Mouse (Mus musculus) mouse trophoblast stem cell (cell line): ENCODE data around the gene Pde2a.

Source experiments
- in situ Hi-C, 2 experiments: fragments of 300-500 bp; cut with MseI, MboI; formaldehyde crosslinking; loops; 2 replicates in 1 of 2; 3 replicates in 1 of 2; pipeline ENCODE4 v1.15.1; 2025

Pde2a gene

DNA sequence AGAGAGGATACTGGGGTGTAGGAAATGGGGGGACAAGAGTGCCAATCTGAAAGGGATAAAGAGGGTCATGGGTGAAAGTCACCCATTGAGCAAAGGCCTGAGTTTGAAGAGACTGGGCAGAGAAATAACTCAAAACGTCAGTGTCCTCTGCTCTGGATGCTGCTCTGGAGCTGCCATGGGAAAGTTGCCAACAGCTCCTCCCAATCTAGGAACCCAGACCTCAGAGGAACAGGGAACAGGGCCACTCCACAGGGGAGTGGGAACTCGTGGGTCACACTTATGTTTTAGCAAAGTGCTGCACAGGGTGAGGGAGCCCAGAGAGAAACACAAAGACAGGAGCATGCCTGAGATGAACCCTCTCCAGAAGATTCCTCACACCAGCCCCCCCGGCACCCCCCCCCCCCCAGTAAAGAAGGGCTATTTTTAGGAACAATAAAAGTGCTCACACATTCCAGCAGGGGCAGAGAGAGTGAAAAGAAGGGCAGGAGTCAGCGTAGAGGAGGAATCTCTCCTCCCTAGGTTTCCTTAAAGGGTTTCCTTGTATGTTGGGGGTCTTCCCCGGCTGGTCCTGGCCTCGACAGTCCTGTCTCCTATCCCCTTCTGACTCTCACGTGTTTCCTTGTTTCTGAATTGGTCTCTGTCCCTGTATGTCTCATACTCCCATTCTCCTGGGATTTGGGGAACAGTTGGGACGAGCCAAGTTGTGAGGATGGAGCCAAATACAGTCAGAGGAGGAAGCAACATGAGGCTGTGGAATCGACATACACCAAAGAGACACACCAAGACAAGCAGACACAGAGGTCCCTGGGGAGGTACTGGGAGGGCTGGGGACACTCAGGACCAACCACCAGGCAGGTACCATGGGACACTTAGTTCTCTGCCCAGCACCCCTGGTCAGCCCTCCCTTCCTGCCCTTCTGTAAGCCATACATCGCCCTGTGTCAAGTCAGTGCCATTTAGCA, 51.4 kb downstream of the Pde2a start:
- in situ Hi-C loops = no loop called here

DNA sequence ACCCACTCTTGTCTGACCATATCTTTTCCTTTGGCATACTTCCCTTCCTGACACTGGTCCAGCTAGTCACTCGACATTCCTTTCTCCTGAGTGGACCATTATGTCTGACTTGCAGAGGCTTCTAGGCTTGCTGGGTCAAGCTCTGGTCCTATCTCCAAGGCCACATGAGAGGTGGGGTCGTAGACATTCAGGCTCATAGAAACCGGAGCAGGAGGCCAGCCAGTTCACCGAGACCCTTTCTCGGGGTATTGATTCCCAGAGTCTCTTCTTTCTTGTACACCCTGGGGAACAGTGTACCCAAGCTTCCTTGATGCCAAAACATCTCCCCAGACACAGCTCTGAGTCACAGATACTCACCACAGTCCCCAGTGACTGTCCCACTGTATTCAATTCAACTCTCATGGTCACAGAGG, 52.9 kb downstream of the Pde2a start:
- in situ Hi-C loops = no loop called here

DNA sequence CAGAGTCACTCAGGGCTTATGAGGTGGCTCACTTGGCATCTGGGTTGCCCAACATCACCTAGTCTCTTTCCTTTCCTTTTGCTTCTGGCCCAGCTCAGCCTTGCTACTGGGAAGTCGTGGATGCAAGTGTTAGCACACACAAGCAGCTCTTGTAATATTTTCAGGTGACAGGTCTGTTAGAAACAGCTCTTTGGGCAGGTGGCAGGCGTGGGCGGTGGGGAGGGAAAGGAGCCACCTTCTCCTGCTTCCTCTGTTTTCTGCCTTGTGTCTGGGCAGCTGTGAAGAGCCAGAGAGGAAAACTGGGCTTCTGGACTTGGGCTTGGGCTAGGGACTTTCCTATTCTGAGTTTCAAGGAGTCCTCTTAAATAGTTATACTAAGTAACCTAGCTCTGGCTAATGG, 54.5 kb downstream of the Pde2a start:
- in situ Hi-C loops = no loop called here

DNA sequence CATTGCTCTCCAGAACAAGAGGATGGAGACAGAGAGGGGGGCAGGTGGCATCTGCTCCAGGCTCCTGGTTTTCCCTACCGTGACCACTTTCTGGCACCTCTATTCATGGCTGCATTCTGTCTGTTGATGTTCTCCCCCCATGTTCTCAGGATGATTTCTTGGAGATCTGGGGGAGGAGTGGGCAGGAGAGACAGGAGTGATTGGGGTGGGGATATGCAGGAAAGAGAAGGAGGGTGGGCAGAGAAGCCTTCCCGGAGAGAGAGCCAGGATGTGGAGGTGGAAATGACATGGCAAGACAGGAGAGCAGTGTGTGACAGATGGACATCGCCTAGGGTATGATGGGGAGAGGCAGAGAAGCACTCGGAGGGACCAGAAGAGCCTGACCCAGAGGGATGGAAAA, 55.0 kb downstream of the Pde2a start:
- in situ Hi-C loops = no loop called here

DNA sequence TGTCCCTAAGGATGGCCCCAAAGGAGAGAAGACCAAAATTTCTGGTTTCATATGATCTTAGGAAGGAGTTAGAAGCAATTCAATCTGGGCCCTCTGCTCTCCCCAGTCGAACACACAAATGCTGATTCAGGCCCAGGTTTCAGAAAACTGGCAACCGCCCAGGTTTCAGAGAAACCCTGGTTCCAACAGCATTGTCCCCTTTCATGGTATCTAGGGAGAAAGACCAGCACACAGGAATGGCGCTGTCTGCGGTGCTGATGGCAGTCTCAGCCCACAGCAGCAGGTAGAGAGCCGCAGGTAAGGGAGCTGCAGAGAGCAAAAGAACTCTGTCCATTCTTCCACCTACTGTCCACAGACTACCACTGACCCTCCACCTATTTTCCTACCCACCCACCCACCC, 55.7 kb downstream of the Pde2a start:
- in situ Hi-C loops = no loop called here

DNA sequence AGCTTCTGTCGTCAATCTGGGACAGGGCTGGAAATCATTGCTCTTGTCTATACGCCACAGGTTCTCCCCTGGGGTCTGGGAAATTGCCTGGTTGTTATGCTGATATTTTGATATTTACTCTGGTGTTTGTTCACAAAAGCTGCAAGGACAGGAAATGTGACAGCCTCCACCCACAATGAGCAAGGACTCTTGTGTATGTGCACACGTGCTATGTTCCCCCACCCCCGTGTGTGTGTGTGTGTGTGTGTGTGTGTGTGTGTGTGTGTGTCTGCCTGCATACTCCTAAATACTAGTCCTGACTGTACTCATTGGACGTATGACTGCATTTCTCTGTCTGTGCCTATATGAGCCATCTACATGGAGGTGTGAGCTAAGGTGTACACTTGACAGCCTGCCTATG, 56.6 kb downstream of the Pde2a start:
- in situ Hi-C loops = no loop called here

DNA sequence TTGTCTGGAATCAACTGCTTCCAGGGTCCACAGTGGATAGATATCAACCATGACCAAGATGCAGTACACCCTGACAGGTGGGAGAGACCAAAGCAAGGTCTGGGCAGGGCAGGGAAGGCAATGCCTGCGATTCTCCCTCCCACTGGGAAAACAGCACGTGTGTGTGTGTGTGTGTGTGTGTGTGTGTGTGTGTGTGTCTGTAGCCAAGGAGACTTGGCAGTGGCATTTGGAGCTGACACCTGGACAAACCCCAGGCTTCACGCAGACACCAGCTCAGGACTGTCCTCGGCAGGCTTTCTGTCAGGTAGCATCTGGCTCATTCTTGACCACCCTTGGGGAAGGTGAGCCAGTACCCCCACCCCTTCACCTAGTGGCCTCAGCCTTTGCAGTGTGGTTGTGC, 58.4 kb downstream of the Pde2a start:
- in situ Hi-C loops = no loop called here

DNA sequence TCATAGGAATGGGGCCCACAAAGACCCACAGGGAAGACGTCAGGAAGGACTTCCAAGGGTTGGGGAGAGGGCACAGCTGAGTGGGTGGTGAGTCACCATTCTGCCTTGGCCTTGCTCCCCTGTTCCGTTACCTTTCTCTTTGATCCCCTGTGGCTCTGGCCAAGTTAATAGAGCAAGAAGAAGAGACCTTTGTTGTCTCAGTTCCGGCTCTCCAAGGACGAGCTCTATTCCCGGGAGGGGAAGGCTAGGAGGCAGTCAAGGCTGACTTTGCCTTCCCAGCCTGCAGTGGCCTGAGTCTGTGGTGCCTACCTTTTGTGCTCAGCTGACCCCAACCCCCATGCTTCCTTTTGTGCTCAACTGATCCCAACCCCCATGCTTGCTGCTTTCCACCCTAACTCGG, 59.2 kb downstream of the Pde2a start:
- in situ Hi-C loops = no loop called here

DNA sequence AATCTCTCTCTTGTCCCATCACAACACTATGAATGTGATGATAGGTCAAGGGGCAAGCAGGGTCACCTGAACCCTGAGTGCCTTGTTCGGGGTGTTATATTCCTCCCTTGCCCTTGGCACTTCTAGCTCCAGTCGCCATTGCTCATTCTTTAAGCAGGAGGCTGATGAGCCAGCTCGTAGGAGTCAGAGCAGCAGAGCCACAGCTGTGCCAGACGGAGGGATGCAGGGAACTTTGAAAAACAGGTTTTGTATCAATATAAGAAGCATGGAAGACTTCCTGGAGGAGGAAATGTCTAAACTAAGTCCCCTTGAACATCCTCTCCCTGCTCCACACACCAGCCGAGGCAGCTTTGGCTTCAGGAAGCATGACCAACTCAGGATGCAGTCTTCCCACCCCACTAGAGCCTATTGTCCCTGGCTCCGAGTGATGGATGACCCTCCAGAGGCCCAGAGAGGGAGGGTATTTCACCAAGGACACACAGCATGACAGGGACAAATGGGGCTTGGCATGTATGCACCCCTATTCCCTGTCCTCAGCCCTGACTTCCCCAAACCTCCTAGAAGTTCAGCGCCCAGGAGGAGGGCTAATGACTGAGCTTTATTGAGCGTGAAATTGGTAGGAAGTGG, 60.5 kb downstream of the Pde2a start:
- in situ Hi-C loops = no loop called here

DNA sequence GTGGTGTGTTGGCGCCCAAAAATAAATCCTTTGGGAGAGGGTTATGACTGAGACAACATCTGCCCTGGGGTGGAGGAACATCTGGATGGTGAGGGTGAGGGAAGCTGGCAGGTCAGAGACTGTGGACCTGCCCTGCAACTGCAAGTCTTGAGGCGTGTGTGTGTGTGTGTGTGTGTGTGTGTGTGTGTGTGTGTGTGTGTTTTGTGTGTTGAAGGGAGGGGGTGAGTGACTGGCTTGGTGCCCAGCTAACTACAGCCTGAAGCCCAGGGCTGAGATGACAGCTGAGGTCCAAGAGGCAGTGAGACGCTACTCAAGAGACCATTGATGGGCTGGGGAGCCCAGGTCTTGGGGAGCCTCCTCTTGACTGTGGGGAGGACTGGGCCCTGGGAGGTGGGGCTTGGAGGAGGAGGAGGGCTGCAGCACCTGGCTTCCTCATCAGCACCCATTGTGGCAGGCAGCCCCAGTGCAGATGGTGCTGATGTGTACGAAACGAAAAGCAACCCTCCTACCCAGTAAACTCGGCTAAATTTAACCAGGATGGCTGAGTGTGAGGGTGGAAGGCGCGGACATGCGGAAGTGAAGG, 61.1 kb downstream of the Pde2a start:
- in situ Hi-C loops = no loop called here

DNA sequence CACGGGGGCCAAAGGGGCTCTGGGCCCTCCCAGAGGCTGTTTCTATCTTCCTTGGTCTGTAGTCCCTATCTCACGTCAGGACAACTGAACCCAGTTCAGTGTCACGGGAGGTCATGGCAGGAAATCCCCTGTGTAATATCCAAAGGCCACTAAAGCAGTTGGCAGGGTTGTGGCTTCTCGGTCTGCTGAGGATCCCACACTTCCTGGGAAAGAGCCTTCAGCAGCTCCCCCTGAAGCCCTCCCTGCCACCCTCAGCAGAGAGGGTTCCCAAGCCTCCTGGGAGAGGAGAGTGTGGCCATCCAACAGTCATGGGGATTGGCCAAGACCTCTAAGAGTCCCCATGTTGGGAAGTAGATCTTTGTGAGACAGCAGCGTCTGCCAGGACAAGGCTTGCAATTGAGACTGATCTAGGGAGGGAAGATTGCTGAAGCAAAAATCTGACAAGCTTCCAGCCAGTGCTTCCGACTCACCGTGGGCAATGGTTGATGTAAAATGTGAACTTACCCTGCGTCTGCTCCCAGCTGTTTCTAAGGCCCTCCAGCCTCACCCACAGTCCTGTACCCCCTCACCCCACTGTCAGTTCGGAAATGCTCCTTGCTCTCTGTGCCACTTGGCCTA, 62.1 kb downstream of the Pde2a start:
- in situ Hi-C loops = no loop called here

DNA sequence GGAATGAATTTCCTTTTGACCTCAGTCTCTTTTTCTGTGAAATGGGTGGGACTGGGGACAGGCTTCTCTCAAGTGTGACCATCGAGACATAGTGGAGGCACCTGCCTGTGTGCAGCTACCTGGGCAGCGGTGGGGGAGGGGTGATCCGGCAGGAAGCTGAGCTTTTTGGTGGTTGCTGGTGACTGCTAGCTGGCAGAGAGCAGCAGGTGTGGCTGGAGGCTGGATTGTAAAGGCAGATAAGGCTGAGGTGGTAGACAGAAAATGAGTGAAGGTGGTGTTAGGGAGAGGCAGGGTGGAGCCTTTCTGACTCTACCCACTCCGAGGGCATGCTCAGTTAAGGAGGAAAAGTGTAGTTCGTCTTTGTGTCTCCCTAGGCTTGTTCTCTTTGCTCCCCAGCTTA, 65.6 kb downstream of the Pde2a start:
- in situ Hi-C loops = no loop called here

DNA sequence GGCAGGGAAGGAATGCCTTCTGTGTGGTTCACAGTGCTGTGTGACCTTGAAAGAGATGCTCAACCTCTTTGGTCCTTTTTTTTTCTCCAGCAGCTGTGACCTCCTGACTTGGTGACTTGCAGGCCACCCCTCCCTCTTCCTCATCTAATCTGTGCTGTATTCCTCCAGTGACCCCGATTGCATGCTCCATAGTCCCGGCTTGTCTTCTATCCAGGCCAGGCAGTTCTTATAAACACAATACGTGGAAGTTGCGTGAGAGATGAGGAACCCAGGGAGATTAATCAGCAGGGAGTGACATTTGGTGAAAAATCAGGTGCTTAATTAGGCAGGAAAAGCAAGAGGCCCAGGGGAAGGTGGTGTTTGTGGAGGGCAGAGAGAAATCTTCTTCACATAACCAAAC, 69.5 kb downstream of the Pde2a start:
- in situ Hi-C loops = no loop called here

DNA sequence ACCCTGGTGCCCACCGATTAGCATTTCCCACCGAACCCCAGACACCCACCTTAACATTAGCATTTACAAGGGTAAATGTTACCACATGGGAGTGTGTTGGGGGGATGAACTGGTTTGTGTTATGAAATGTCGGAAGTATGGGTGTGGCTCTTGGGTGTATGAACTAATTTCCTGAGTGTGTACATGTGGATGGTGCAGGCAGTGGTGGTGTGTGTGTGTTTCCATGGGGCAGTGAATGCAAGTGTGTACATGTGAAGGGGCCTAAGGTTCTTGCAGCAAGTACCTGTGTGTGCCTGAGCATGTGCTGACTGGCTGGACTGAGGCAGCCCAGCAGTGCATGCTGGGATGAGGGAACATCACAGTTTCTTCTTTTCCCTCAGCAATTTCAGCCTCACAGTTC, 76.9 kb downstream of the Pde2a start:
- in situ Hi-C loops = no loop called here

DNA sequence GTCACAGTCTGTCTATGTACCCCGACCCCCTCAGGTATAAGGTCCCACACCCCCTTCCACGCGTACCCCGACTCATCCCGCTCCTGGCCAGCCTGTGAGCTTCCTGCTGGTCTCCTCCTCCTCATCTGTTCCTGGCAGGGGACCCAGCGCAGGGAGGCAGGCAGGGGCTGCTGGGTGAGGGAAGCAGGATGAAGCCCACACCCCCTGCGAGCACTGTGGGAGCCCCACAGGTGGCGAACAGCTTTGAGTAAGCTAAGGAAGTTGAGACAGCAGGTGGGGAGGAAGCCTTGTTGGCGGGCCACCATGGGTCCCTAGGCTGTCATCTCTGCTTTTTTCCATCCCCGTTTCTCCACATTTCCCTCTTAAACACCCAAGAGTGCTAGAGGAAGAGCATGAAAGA, 77.8 kb downstream of the Pde2a start:
- in situ Hi-C loops = no loop called here

DNA sequence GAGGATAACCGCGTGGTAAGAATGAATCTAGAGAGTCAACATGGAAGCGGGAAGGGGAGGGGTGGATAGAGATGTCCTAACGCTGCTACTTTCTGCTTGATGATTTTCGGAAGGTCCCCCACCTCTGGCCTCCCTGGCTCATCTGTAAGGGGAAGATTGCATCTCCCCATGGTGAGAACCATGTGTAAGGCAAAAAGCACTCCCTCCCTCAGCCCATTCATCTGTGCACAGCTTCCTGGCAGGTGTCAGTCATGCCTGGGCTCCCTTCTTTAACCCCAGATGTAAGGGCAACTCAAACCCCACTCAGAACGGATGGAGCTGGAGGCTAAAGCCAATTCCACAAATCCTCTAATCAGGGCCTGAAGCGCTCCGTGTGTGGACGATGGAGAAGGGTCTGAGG, 78.2 kb downstream of the Pde2a start:
- in situ Hi-C loops = loop anchor here in 1 of 2 experiments (5.0 kb wide), 1 partner anchor 47 kb away; no protein-coding TSS in a partner anchor

DNA sequence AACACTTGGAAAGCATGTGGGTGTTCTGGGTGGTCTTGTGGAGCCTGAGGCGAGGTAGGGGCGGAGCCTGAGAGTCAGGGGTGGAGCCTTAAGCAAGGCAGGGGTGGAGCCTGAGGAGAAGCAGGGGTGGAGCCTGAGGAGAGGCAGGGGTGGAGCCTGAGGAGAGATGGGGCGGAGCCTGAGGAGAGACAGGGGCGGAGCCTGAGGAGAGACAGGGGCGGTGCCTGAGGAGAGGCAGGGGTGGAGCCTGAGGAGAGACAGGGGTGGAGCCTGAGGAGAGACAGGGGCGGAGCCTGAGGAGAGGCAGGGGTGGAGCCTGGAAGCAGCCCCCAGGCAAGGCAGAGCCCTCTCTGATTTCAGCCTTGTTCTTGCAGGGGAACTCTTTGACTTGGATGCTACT, 79.7 kb downstream of the Pde2a start:
- in situ Hi-C loops = loop anchor here in 1 of 2 experiments (5.0 kb wide), 1 partner anchor 49 kb away; no protein-coding TSS in a partner anchor

DNA sequence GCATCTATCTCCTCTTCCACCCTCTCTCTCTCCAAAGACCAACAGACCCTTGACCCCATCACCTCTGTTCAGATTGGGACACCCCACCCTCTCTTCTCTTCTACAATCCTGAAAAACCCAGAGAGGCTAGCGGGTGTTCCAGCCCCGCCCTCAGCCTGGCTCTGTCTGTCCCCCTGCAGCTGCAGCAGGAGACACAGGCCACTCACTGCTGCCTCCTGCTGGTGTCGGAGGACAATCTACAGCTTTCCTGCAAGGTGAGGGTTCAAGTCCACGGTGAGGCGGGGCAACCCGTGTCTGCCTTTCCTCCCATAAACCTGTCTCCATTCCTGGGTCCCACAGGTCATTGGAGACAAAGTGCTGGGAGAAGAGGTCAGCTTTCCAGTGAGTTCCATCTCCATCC, 80.2 kb downstream of the Pde2a start:
- in situ Hi-C loops = loop anchor here in 1 of 2 experiments (5.0 kb wide), 1 partner anchor 49 kb away; no protein-coding TSS in a partner anchor

DNA sequence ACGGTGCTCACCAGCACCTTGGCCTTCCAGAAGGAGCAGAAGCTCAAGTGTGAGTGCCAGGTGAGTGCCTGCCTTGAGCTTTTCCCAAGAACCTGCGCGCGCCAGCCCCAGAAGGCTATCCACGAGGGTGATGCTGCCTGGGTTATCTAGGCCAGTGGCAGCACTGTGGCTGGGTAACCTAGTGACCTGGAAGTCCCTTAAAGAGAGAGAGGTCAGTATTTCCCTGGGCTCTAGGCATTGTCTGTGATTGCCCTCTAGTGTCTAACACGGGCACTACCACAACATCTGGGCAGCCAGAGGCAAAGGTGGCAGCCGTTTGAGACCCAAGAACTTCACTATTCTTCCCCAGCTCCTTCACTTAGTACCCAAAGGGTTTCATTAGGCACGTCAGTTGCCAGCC, 81.9 kb downstream of the Pde2a start:
- in situ Hi-C loops = loop anchor here in 1 of 2 experiments (5.0 kb wide), 1 partner anchor 51 kb away; no protein-coding TSS in a partner anchor

DNA sequence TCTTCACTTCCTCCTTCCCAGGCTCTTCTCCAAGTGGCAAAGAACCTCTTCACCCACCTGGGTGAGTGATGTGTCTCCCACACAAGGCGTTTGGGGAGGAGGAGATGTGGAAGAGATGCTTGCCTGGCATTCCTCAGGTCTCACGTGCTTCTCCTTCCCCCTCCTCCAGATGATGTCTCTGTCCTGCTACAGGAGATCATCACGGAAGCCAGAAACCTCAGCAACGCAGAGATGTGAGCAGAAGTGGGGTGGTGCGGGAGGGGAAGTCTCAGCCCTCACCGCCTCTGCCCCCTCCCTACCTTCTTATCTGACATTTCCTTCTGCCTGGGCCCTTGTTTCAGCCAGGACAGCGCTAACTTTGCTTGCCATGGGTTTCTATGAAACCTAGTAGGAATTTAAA, 82.3 kb downstream of the Pde2a start:
- in situ Hi-C loops = loop anchor here in 1 of 2 experiments (5.0 kb wide), 1 partner anchor 52 kb away; no protein-coding TSS in a partner anchor

DNA sequence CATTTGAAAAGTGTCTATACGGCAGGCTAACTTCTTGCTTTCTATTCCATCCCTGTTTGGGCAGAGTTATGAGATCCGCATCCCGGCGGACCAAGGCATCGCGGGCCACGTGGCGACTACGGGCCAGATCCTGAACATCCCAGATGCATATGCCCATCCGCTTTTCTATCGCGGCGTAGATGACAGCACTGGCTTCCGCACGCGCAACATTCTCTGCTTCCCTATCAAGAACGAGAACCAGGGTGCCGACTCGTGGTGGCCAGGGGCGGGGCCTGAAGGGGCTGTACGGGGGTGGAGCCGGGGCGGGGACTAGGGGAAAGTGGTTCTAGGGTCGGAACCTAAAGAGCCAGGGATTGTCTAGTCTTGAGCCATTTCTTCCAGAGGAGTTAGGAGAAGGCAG, 83.0 kb downstream of the Pde2a start:
- in situ Hi-C loops = loop anchor here in 1 of 2 experiments (5.0 kb wide), 1 partner anchor 52 kb away; no protein-coding TSS in a partner anchor

DNA sequence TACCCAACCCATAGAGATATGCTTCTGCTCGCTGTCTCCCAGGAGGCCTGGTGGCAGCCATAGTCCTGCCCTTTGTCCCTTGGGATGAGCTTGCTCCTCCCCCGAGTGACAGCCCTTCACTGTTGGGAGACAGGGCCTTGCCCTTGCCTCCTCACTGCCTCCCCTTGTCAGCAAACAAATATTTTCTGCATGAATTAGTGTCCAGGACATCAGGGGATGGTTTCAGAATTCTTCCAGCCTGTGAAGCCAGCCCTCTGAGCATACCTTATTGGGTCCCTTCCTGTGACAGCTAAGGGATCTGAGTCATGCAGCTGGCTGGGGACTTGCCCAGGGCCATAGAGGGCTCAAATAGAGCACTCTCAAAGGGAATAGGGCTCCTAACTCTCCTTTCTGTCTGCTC, 87.7 kb downstream of the Pde2a start:
- in situ Hi-C loops = no loop called here
